Mouse (Mus musculus) ES-E14 (cell line): ENCODE measurements around the gene 2610528A11Rik. TPM values are rescaled to one million over a fixed set of nuclear protein-coding genes. Genes with fewer than 3 reads are reported as not detected.
A peak's percentile ranks its signal among the peaks of the same experiment; 100 is the strongest.

ENCODE experiments used
- DNase-seq: peaks from one replicate; pipeline ENCODE4 v3.0.0-alpha.2; 2013; ENCODE audit warnings: low read depth, low spot score
- H3K27ac ChIP-seq: 2 replicates; pipeline ENCODE4 v1.5.1; 2012; ENCODE audit warnings: low read depth, mild to moderate bottlenecking, low read length, moderate library complexity, mixed read lengths; ENCODE audit not compliant: poor library complexity, insufficient read depth, severe bottlenecking
- H3K36me3 ChIP-seq: 2 replicates; pipeline ENCODE4 v1.6.1; 2012; ENCODE audit warnings: mild to moderate bottlenecking, low read length, moderate library complexity, mixed read lengths; ENCODE audit not compliant: control insufficient read depth, poor library complexity, insufficient read depth, severe bottlenecking
- H3K4me1 ChIP-seq, 2 experiments: fragments of 150-350 bp in 1 of 2; sonication (generic) in 1 of 2; 2 replicates each; pipeline ENCODE4 v1.6.1; 2012; ENCODE audit warnings: low read length in 2 of 2, mild to moderate bottlenecking in 1 of 2, mixed read lengths in 1 of 2; ENCODE audit not compliant: control insufficient read depth in 2 of 2, insufficient read depth in 2 of 2, poor library complexity in 1 of 2
- H3K4me3 ChIP-seq, 2 experiments: fragments of 150-350 bp in 1 of 2; sonication (generic) in 1 of 2; 2 replicates each; pipeline ENCODE4 v1.5.1; 2012; ENCODE audit warnings: low read length in 2 of 2, low read depth in 1 of 2, mild to moderate bottlenecking in 1 of 2, mixed read lengths in 1 of 2; ENCODE audit not compliant: insufficient read depth in 1 of 2, poor library complexity in 1 of 2, severe bottlenecking in 1 of 2
- H3K9ac ChIP-seq: 2 replicates; pipeline ENCODE4 v1.6.1; 2012; ENCODE audit warnings: low read depth, mild to moderate bottlenecking, low read length, mixed read lengths; ENCODE audit not compliant: poor library complexity, insufficient read depth, severe bottlenecking
- H3K9me3 ChIP-seq: fragments of 150-350 bp; sonication (generic); 2 replicates; pipeline ENCODE4 v1.6.1; 2012; ENCODE audit warnings: low read depth, mild to moderate bottlenecking, low read length; ENCODE audit not compliant: control insufficient read depth, insufficient read depth
- CHD2 ChIP-seq: IDR thresholded peaks from 2 replicates; pipeline ENCODE4 v1.6.1; 2014; ENCODE audit warnings: mild to moderate bottlenecking, low read depth, low read length, inconsistent platforms
- HCFC1 ChIP-seq: IDR thresholded peaks from 2 replicates; pipeline ENCODE4 v1.6.1; 2012; ENCODE audit warnings: low read length, inconsistent platforms, borderline replicate concordance; ENCODE audit not compliant: insufficient read depth
- MAFK ChIP-seq: IDR thresholded peaks from 2 replicates; pipeline ENCODE4 v1.6.1; 2014; ENCODE audit warnings: mild to moderate bottlenecking, low read depth, low read length, inconsistent platforms; ENCODE audit not compliant: insufficient read depth
- ZC3H11A ChIP-seq: IDR thresholded peaks from 2 replicates; pipeline ENCODE4 v1.6.1; 2012; ENCODE audit warnings: low read depth, mild to moderate bottlenecking, inconsistent platforms, low read length, borderline replicate concordance
- ZNF384 ChIP-seq: IDR thresholded peaks from 2 replicates; pipeline ENCODE4 v1.6.1; 2012; ENCODE audit warnings: low read depth, low read length, inconsistent platforms
- in situ Hi-C, 2 experiments: fragments of 600-800 bp; cut with MboI; formaldehyde crosslinking; loops; one replicate each; pipeline ENCODE4 v1.15.1; 2025; ENCODE audit warnings: low sequenced_read_pairs in 2 of 2, inconsistent platforms in 1 of 2; ENCODE audit not compliant: unreplicated experiment in 2 of 2
- total RNA-seq: library from RNA; depleted of rRNA; stranded (reverse); fragments of 300-350 nt; gene quantifications from 2 replicates; pipeline ENCODE4 v1.2.3, GENCODE M21; 2012

Gene 2610528A11Rik
- total RNA-seq, 1 experiment = not detected

GRCm38 (mm10) chr14:37104747-37105146 lies 9.1 kb downstream of the 2610528A11Rik start:
- Histone ChIP-seq H3K27ac (no peak overlapping the region), H3K4me1 (no peaks in the 10 kb centered on the region), H3K4me3 (no peak overlapping the region), H3K9me3 (no peaks in the 10 kb centered on the region), H3K9ac (no peak overlapping the region), H3K36me3 (no peaks in the 10 kb centered on the region)
- no peak for DNase-seq
- no peak for TF ChIP-seq CHD2
- no peak for TF ChIP-seq ZC3H11A
- no peak for TF ChIP-seq ZNF384
- TF ChIP-seq MAFK = no peak
- TF ChIP-seq HCFC1 = no peak
- in situ Hi-C loops = no loop called here

GRCm38 (mm10) chr14:37102484-37102883 lies 11.3 kb downstream of the 2610528A11Rik start:
- Histone ChIP-seq H3K27ac (no peak overlapping the region), H3K4me1 (no peaks in the 10 kb centered on the region; a peak in 1 of 4 replicates), H3K36me3 (no peaks in the 10 kb centered on the region), H3K9ac (no peak overlapping the region), H3K9me3 (no peaks in the 10 kb centered on the region), H3K4me3 (no peak overlapping the region)
- in situ Hi-C loops = no loop called here
- TF ChIP-seq MAFK = no peak
- TF ChIP-seq ZC3H11A = no peak
- no peak for TF ChIP-seq ZNF384
- no peak for TF ChIP-seq HCFC1
- no peak for TF ChIP-seq CHD2
- DNase-seq = no peak

- H3K9ac ChIP-seq = no peak overlapping the region
- H3K27ac ChIP-seq = no peak overlapping the region
- no peak for DNase-seq
- in situ Hi-C loops = no loop called here
- H3K4me1 ChIP-seq = peaks cover 0 to 7% of the 10 kb centered on the region in 2 experiments; a peak in 2 of 4 replicates
- H3K4me3 ChIP-seq = no peak overlapping the region
- H3K9me3 ChIP-seq = no peaks in the 10 kb centered on the region
- H3K36me3 ChIP-seq = no peaks in the 10 kb centered on the region
- no peak for TF ChIP-seq HCFC1
- no peak for TF ChIP-seq ZC3H11A
- TF ChIP-seq CHD2 = no peak
- TF ChIP-seq MAFK = no peak
- TF ChIP-seq ZNF384 = no peak
Observed at GRCm38 (mm10) chr14:37101531-37101930, 12.3 kb downstream of the 2610528A11Rik start.

- Histone ChIP-seq H3K36me3 (no peaks in the 10 kb centered on the region), H3K27ac (no peak within 1 kb of the TSS), H3K9ac (no peak within 1 kb of the TSS), H3K4me3 (peak within 1 kb of the TSS; percentile 40 to 55), H3K4me1 (peaks cover 8 to 25% of the 10 kb centered on the region in 2 experiments), H3K9me3 (no peaks in the 10 kb centered on the region)
- no peak for TF ChIP-seq HCFC1
- no peak for TF ChIP-seq MAFK
- TF ChIP-seq ZC3H11A = no peak
- TF ChIP-seq CHD2 = no peak
- no peak for TF ChIP-seq ZNF384
- in situ Hi-C loops = no loop called here
- peak; percentile 79 for DNase-seq
Observed at GRCm38 (mm10) chr14:37097956-37098530, 15.8 kb downstream of the 2610528A11Rik start, which contains the start of gene Cdhr1. Cdhr1 (minus strand) TSS chr14:37098347.
